Mouse (Mus musculus) v-Abl transformed pro-B cells (cell line): ENCODE results near the gene Traf2.

Experiments
- in situ Hi-C, 2 experiments: fragments of 400-800 bp; cut with MboI; formaldehyde crosslinking; loops; one replicate each; pipeline ENCODE4 v1.15.1; 2025; ENCODE audit not compliant: unreplicated experiment in 2 of 2

Gene Traf2

DNA sequence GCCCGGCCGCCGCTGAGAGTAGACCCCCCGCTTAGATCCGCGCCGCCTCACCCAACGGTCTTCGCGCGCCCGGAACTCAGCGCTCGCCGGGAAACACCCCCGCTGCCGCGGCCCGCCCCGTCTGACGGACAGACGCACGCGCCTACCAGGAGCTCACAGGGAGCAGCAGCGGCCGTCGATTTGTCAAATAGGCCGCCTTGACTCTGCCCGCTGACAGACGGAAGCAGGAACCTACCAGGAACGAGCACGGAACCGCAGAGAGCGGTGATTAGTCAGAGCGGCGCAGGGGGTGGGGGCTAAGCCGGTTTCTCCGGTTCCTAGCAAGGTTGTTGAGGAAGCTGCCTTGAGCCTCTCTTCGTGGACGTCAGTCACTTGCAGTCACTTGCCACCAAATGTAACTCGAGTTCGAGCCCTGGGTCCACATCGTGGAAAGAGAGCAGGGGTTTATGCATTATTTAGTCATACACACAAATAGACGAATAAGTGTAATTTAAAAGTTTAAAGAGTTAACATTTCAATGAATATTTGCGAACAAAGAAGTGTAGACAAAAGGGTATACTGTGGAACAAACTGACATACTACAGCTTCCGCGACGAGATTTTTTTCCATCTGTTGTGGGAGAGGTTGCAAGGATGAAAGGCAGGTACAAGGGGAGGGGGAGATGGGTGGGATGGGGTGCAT is at the start of gene Traf2:
Traf2 (minus strand) TSS at position 130 of the 681 bp plus-strand sequence.
- in situ Hi-C loops, result no loop called here

DNA sequence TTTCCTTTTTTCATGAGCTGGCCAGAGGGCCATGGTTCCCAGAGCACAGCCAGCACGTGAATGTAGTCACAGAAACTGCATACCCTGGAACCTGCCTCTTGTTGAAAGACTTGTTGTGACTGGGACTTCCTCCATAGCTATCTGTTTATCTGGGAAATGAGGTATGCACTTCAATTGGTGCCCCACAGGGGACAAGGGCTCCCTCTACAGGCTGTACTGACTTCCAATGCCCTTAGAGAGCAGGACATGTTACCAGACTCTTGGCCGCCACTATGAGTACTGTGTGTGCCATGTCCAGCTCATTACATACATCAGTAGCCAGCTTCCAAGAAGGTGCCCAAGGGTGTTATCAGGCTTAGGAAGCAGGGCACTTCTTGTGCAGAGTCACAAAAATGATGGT is 45.1 kb upstream of the Traf2 start:
- in situ Hi-C loops, result no loop called here

DNA sequence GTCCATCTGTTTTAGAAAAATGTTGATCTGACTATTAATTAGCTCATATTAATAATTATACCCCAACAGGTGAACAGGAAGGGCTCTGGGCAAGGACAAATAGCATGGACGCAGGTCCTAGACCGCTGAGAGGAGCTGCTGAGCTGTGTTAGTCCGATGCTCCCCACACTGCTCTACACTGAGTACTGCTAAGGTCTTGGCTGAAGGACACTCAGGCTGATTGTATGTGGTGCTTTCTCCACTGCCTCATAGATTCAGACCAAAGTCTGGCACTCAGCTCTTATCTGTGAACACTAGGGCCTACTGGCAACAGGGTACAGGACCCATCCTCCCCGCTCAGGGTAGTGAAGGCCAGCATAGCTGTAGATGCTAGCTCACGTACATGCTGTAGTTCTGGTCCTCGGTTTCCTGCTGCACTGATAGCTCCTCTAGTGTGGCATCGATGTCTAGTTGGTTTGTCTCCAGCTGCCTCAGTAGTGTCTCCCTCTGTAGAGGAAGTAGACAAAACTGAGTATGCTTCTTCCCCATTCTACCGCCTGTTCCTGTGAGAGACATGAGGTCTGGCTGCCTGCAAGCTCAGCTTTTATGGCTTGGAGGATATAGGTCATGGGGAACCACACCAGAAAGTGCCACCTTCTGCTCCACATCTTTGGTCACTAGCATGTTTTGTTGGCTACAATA is 41.6 kb upstream of the Traf2 start:
- in situ Hi-C loops, result no loop called here

DNA sequence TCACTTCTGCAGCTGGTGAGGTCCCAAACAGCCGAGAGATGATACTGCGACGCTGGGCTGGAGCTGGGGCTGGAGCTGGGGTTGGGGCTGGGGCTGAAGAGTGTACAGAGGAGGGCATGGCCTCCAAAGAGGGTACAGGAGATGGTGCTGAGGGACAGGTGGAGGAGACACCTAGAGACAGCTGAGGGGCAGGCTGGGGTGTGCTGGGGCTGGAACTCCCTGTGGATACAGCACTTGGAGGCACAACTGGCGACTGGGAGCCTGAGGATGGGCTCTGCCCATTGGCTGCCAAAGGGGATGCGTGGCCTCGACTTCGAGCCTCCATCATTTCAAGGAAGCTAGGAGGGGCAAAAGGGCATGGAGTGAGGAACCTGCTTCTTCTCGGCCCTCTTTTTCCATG is 40.5 kb upstream of the Traf2 start:
- in situ Hi-C loops, result no loop called here

DNA sequence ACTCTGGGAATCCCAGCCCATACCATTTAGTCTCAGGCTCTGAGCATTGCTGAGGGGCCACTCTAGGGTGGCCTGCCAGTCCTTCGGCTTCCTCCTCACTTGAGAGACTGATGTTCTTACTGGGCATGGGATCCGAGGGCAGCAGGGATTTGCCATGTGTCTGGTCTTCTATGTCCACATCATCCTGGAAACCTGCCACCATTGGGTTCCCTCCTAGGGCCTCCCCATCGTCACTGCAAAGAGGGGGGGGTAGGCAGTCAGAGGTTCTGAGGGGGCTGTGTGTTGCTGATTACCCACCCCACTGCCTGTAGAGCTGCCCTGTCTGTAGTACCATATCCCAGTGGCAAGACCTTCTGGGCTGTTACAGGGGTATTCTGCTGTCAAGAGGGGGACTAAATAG is 38.9 kb upstream of the Traf2 start:
- in situ Hi-C loops, result no loop called here

DNA sequence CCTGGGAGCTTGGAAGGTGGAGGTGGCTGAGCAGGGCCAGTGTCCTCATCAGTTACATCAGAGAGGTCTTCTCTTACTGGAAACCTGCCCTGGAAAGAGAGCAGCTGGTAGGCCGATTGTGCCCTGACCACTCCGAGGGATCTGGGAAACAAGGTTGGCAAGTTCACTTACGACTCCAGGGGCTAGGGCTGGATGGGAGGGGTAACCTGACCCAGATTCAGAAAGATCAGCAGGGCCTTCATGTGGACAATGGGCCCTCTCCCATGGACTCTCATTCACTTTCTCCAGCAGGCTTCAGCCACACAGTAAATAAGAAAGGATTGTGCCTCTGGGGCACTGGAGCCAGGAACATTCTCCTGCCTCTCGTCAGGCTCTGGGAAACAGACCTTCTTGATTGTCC is 38.1 kb upstream of the Traf2 start:
- in situ Hi-C loops, result no loop called here

DNA sequence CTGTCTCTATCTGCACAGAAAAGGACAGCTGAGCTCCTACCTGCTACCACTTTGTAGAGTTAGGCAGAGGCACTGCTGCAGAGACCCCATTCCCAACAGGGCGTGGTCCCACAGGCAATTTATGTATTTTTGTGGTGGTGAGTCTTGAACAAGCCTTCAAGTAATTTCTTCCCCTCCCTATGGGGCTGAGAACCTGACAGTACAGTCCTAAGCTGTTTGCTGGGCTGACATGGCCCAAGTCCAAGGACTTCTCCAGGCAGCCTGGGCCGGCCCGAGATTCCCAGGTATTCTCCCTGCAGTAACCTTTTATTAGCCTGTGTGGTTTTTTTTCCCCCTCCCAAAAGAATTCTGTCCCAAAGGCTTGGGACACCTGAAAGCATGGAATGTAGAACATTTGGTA is 37.4 kb upstream of the Traf2 start:
- in situ Hi-C loops, result no loop called here

DNA sequence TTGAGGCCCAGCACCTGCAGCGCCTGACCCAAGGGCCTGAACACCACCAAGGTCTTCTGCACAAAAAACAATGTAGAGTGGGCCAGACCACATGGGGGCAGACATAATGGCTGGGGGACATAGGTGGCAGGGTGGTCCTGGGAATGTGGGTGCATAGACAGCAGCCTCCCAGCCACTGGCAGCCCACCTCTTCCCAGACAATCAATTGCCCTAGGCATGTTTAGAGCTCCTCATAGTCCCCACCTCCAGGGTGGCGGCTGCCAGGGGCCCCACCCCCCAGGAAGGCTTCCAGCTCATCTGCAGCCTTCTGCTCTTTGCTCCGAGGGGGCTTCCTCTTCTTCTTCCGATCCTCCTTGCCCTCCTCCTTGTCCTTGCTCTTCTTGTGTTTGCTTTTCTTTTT is 36.8 kb upstream of the Traf2 start:
- in situ Hi-C loops, result no loop called here

DNA sequence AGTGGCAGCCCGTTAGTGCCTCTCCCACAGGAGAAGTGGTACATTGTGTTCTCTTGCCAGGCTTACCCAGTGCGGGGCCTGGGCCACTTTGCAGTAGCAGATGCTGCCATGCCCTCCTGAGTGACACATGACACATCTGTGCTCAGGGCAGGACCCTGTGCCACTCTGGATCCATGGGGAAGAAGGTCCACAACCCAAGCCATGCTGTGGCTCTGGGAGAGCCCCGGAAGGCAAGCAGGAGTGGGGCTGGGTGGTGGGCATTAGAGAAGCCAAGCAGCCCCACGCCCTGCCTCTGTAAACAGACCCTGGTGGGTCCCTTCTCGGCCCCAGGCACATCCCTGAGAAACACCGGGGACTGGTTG is 36.4 kb upstream of the Traf2 start:
- in situ Hi-C loops, result no loop called here

DNA sequence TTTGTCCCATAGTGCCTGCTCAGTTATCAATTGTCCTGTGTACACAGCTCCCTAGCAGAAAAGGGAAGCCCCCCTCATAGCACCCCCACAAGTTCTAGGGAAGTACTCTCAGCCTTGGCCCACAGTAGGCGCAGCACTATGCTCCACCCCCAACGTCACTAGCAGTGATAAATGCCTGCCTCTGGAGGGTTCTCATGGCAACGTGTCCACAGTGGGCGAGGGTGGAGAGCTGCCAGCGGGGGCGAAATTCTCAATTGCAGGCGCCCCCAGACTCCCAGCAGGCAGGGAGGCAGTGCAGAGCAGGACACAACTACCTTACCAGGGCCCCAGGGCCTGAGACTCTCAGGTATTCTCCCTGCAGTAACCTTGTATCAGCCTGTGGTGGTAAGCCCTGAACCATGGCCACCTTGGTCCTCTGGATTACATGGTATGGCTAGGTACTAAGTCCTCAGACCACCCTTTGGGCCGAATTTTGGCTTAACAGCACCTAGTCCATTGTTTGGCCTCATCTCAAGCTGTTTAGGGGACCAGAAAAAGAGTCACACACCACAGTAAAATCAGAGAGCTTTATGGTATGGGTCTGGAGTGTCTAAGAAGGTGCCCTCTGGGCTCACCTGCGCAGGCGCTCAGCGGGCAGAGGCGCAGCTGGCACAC is 35.9 kb upstream of the Traf2 start:
- in situ Hi-C loops, result no loop called here

DNA sequence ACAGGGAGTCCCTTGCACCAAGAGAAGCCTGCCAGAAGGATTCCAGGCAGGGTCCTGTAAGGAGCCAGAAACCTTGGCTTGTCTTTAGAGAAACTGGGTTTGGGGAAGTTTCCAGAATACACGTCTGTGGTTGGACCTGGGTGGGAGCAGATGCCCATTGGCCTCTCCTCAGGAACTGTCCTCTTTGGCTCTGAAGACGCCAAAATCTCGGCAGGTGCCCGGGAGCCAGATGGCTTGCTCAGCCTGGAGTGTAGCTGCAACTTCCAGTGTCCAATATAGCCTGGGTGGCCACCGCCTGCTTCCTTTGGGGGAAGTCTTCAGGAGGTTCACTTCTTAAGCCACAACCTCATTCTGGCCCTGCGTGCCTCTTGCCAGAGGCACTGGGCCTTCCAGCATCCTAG is 35.2 kb upstream of the Traf2 start:
- in situ Hi-C loops, result no loop called here

DNA sequence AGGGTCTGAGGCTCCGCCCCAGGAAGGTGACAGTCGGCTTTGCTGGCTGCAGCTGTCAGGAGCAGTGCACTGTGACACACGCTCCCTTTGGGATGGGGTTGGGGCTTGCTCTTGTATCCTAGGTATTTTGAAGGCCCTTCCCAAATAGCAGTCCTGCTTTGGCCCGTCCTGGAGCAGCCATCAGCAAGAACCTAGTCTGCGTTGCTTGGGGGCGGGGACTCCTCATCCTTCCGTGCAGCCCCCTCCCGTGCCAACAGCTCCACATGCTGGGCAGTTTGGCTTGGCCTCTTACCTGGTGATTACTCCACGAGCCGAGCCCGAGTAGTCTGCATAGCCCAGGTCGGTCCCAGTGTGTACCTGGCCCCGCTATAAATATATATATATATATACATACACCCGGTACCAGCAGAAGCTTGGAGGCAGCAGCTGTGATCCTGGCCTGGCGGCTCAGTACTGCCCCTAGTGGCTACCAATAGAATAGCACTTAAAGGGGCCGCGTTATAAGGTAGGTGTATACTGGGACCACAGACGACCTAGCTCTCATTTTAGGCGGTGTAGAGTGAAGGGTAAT is 34.6 kb upstream of the Traf2 start, which contains the start of gene Ajm1:
Ajm1 (minus strand) TSS at position 464 of the 571 bp plus-strand sequence.
- in situ Hi-C loops, result no loop called here

DNA sequence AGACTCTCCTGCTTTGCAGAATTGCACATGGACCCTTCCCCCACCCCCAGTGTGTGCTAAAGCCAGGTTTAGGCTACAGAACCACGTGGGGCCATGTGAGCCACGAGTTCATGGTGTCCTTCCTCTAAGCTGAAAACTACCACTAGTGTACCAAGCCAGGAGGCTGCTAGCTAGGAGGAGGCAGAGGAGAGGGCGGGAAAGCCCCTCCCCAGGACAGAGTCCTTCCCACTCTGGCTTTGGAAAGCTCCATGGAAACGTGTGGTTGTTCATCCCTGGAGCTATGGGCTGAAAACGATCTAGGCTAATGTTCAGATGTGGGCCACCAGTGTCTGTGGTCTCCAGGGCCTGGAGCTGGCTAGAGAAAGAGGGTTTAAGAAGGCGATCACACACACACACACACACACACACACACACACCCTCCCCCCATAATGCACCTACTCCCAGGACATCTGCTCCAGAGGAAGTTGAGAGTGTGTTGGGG is 33.9 kb upstream of the Traf2 start:
- in situ Hi-C loops, result no loop called here

DNA sequence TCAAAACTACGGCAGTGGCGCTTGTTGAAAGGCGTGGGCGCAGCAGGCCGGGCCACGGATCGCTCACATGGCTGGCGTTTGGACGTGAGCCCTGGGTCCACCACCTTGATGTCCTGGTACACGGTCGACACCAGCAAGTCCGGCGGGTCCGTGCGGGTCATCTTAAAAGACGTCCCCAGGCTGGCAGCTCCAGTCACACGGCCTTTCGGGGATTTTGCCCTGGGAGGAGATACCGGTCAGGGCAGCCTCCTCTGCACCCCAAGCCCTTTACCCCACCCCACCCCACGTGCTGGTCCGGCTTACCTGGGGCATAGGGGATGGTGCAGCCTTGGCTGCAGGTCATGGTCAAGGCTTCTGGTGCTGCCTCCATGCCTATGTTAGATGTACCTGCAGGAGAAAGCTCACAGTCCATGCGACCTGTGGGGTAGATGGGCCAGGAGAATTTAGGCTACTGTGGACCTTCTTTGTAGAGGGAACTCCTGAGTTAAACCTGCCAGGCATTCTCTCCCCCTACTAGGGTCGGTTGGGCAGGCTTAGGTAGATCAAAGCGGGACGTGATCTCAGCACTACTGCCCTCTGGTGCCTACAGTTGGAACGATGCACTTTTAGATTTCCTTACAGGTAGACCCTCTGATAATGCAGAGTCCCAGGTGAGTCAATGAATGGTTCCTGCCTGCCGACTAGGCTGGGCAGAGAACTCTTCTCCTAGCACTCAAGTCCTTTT is 33.2 kb upstream of the Traf2 start:
- in situ Hi-C loops, result no loop called here

DNA sequence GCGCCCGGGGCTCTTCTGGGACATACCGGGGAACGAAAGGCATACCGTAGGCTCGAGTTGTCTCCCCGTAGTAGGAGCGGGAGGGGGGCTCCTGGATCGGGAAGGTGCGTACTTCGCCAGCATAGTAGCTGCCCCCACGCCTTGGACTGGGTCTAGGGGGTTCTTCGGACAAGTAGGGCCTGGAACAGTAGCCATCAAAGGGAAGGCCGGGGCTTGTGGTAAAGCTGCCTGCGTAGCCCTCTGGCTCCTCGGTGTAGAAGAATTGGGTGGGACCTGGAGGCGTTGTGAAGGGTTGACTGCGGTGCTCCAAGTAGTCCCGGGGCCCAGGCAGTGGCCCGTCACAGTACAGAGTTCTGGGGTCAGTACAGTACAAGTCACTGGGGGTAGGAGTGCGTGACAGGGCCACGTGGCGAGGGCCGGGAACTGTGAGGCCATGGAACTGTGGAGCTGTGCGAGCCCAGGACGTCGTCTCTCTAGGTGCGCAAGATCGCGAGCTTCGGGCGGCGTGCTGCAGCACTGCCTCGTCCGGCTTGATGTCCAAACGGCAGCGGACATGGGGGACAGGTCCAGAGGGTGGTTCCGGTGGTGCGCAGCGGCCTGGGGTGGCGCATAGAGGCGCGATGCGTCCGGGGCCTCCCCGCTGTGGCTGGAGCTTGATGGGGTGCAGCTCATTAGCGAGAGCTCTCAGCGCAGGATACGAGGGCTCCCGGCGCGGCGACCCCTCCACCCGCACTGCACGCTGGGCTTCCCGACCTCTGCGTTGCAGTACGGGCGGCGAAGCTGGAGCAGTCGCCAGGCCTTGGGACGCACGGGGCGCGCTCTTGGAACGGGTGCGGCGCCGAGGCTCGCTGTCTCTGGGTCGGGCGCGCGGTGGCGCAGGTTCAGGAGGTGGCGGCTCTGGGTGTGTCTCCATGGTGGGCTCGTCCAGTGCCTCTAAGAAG is 32.3 kb upstream of the Traf2 start:
- in situ Hi-C loops, result no loop called here

DNA sequence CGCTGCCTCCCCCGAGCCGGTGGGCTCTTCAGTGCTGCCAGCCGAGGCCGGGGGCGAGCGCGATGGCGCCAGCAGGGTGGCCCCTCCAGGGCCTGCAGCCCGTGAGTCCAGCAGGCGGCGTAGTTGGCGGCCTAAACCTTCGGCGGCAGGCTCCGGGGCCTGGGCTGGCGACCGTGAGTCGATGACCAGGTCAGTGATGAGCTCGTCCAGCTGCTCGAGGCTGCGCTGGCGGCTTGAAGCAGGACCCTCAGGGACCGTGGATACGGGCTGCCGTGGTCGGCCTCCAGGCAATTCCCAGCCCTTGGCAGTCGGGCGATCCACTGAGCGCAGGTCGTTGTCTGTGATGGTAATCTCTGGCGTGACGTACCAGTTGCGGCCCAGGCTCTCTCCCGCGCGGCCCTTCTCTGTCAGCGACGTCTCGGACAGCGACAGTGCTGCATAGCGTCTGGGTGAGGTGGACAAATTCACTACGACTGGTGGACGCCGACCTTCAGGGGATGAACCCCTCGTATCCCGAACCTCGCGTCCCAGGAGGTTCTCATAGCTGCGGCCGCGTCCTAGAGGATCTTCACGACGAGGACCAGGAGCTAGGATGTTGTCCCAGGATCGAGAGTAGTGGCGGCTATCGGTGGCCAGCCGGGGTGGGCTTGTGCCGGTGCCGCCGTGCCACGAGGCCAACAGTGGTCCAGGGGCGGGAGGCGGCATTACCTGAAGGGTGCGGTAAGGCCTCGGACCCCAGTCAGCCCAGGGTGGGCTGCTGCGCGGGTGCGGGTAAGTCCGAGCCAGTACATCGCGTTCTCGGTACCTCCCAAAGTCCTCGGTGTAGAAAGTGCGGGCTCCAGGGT is 31.4 kb upstream of the Traf2 start:
- in situ Hi-C loops, result no loop called here

DNA sequence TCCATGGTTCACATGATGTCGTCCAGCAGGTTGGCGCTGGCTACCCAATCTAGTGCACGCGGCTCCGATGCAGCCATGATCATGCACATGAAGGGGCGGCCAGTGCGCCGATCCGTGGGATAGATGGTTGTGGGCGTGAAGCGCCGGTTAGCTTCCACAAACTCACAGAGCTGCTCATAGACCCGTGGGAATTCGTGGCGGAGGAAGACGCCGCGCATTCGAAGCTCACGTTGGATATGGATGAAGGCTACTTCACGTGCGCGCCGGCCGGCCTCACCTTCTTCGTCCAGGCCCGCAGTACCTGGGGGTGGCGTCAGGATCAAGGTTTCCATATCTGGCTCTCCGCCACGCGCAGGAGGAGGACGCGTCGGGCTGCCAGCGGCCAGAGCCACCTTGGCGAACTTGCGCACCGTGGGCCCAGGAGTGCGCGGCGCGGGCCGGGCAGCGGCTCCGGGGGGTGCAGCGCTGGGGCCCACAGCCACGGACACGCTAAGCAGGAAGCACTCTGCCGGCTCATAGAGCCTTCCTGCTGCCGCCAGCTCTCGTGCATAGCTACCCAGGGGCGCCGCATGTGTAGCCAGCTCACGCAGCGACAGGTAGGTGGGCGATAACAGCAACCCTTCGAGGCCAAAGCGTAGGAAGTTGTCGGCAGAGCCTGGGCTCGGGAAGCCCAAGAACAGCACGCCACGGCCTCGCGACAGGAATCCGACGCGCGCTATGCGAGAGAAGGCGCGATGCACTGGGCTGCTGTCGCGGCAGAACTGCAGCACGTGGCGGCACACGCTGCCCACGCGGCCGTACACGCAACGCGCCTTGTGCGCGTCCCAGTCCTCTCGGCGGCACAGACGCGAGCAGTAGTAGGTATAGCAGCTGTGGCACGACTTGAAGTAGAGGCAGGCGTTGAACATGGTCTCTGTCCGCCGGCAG is 30.5 kb upstream of the Traf2 start:
- in situ Hi-C loops, result no loop called here
